Mouse (Mus musculus) heart, embryonic 14.5 days (tissue): ENCODE measurements around the gene Cd3g. TPM values are rescaled to one million over a fixed set of nuclear protein-coding genes. Genes with fewer than 3 reads are reported as not detected.

ENCODE experiments used
- ATAC-seq: fragments of 200-750 bp; cut with Nextera tagmentation; 2 replicates; pipeline ENCODE4 v1.8.0; 2017; ENCODE audit warnings: low read depth, moderate TSS enrichment; ENCODE audit not compliant: insufficient number of reproducible peaks, insufficient read depth, low FRiP score
- H3K27ac ChIP-seq, 2 experiments: fragments of 200-500 bp in 1 of 2; fragments of 300-500 bp in 1 of 2; sonication (generic) in 1 of 2; replicated peaks in 1 of 2; 2 replicates each; pipeline ENCODE4 v1.5.1; 2012 to 2014; ENCODE audit warnings: low read depth in 2 of 2, low read length in 2 of 2, control low read depth in 1 of 2, mild to moderate bottlenecking in 1 of 2, mixed read lengths in 1 of 2; ENCODE audit not compliant: control insufficient read depth in 1 of 2, insufficient read depth in 1 of 2
- H3K27me3 ChIP-seq: fragments of 300-500 bp; sonication (generic); 2 replicates; pipeline ENCODE4 v1.6.1; 2014; ENCODE audit warnings: mild to moderate bottlenecking, low read length, control low read depth; ENCODE audit not compliant: control insufficient read depth, insufficient read depth
- H3K36me3 ChIP-seq: fragments of 300-500 bp; sonication (generic); 2 replicates; pipeline ENCODE4 v1.6.1; 2014; ENCODE audit warnings: mild to moderate bottlenecking, control low read depth, low read length, mixed read lengths; ENCODE audit not compliant: control insufficient read depth, insufficient read depth
- H3K4me1 ChIP-seq, 2 experiments: fragments of 200-500 bp in 1 of 2; fragments of 300-500 bp in 1 of 2; sonication (generic) in 1 of 2; 2 replicates each; pipeline ENCODE4 v1.6.1; 2012 to 2014; ENCODE audit warnings: low read length in 2 of 2, control low read depth in 1 of 2, mixed read lengths in 1 of 2; ENCODE audit not compliant: control insufficient read depth in 2 of 2, insufficient read depth in 2 of 2
- H3K4me2 ChIP-seq: fragments of 300-500 bp; sonication (generic); 2 replicates; pipeline ENCODE4 v1.6.1; 2014; ENCODE audit warnings: mild to moderate bottlenecking, low read length
- H3K4me3 ChIP-seq, 2 experiments: fragments of 200-500 bp in 1 of 2; fragments of 300-500 bp in 1 of 2; sonication (generic) in 1 of 2; 2 replicates each; pipeline ENCODE4 v1.5.1; 2012 to 2014; ENCODE audit warnings: low read length in 2 of 2, mild to moderate bottlenecking in 2 of 2, control low read depth in 1 of 2, low read depth in 1 of 2, moderate library complexity in 1 of 2; ENCODE audit not compliant: control insufficient read depth in 1 of 2, insufficient read depth in 1 of 2
- H3K9ac ChIP-seq: fragments of 300-500 bp; sonication (generic); 2 replicates; pipeline ENCODE4 v1.6.1; 2014; ENCODE audit warnings: mild to moderate bottlenecking, low read length
- H3K9me3 ChIP-seq: fragments of 300-500 bp; sonication (generic); 2 replicates; pipeline ENCODE4 v1.6.1; 2016; ENCODE audit warnings: low read length, control low read depth; ENCODE audit not compliant: control insufficient read depth
- WGBS: fragments of 180-500 bp; shearing (Covaris S2); extraction: QIAGEN DNeasy Blood & Tissue Kit; methylation state at CpG from one replicate; pipeline ENCODE4 v1.1.7; 2014; 5-methylcytosine and 5-hydroxymethylcytosine counted together
- polyA plus RNA-seq: library from polyadenylated mRNA; unstranded; fragments of >200 nt; fragmentation: Nextera tagmentation; extraction: Ambion mirVana; gene quantifications from 2 replicates; pipeline ENCODE4 v1.2.1, GENCODE M21; 2014

Gene Cd3g
- polyA plus RNA-seq, 1 experiment from 2014 or later = 0.20 TPM

GRCm38 (mm10) chr9:45011291-45011690, 31.1 kb upstream of the Cd3g start:
- no peak overlapping the region for H3K4me3 ChIP-seq
- no peaks in the 10 kb centered on the region for H3K4me1 ChIP-seq
- H3K9ac ChIP-seq = no peak overlapping the region
- 36% methylated on average over 6 of the region's 6 CpGs for WGBS
- peaks cover 9% of the 10 kb centered on the region for H3K27me3 ChIP-seq
- no peaks in the 10 kb centered on the region for H3K36me3 ChIP-seq
- H3K27ac ChIP-seq = no peak overlapping the region
- no peak for ATAC-seq
- no peaks in the 10 kb centered on the region for H3K9me3 ChIP-seq
- no peak overlapping the region for H3K4me2 ChIP-seq

DNA sequence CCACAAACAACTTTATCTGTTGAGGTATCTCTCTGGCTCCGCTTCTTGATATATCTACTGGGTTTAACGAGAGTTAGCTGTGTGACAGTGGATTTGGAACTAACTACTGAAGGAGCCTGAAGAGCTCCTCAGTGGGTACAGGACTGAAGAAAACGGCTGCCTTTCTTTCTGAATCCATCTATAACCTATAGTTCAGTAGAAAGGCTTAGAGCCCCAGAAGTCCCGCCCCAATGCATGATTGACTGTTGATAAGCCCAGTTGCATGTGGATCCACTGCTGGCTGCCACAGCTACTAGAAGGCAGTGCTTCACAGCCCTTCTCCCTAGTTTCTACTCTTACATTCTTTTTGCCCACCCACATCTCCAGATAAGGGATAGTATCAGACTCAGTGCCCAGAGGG, 30.2 kb upstream of the Cd3g start:
- ATAC-seq = no peak
- Histone ChIP-seq H3K27me3 (peaks cover 9% of the 10 kb centered on the region), H3K27ac (no peak overlapping the region), H3K4me3 (no peak overlapping the region), H3K4me1 (no peaks in the 10 kb centered on the region), H3K36me3 (no peaks in the 10 kb centered on the region), H3K9me3 (no peaks in the 10 kb centered on the region), H3K4me2 (no peak overlapping the region), H3K9ac (no peak overlapping the region)
- WGBS = 66% methylated on average over 4 of the region's 4 CpGs

DNA sequence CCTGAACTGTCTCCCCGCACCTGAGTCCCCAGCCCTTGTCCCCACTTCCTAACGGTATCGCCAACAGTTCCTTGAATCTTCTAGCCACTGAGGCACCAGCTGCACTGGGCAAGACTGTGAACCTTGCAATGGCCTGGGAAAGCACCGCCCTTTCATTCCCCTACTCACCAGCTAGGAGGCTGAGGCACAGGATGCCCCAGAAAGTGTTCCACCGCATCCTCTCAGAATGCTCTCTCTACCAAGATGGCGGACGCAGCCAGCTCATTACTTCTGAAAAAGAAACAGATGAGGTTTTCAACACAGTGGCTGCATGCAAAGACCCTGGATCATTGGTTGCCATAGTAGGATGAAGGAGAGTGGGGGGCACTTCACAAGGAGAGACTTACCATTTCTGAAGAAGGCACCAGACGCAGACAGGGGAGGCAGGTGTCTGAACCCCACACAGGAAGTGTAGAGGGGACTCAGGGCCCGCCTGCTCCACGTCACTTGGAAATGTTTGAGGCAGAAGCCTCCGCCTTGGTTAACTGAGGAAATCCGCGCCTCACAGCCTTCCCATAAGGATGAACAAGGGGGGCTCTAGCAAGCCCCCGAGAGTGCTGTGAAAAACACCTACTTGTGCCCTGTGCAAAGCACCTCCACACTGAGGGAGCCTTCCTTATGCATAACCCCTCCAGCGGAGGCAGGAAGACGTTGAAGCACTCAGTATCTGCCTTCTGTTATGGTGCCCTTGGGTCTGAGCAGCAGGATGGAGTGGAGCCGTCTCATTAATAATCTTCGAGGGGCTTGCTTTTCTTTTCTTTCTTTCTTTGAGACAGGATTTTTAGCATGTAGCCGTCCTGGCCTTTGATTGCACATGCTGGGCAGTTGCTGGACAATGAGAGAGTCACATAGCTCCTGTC, 29.2 kb upstream of the Cd3g start, which contains the start of gene Cd3e:
TSS of gene Cd3e (minus strand) at position 448 of the 899 bp plus-strand sequence.
- no peaks in the 10 kb centered on the region for H3K4me1 ChIP-seq
- H3K27me3 ChIP-seq = peaks cover 9% of the 10 kb centered on the region
- H3K4me3 ChIP-seq = no peak within 1 kb of the TSS
- H3K4me2 ChIP-seq = no peak within 1 kb of the TSS
- no peak for ATAC-seq
- no peaks in the 10 kb centered on the region for H3K9me3 ChIP-seq
- H3K36me3 ChIP-seq = no peaks in the 10 kb centered on the region
- no peak within 1 kb of the TSS for H3K27ac ChIP-seq
- WGBS = 80% methylated on average over 19 of the region's 19 CpGs
- H3K9ac ChIP-seq = no peak within 1 kb of the TSS

- H3K9ac ChIP-seq = no peak overlapping the region
- ATAC-seq = no peak
- no peak overlapping the region for H3K27ac ChIP-seq
- WGBS = 72% methylated on average over 4 of the region's 4 CpGs
- peaks cover 10% of the 10 kb centered on the region for H3K27me3 ChIP-seq
- no peak overlapping the region for H3K4me3 ChIP-seq
- H3K9me3 ChIP-seq = no peaks in the 10 kb centered on the region
- H3K36me3 ChIP-seq = no peaks in the 10 kb centered on the region
- no peaks in the 10 kb centered on the region for H3K4me1 ChIP-seq
- no peak overlapping the region for H3K4me2 ChIP-seq
These were observed 28.1 kb upstream of the Cd3g start for GRCm38 (mm10) chr9:45008342-45008741.

GRCm38 (mm10) chr9:45007404-45007803, 27.2 kb upstream of the Cd3g start:
- ATAC-seq = no peak
- Histone ChIP-seq H3K4me1 (no peaks in the 10 kb centered on the region), H3K36me3 (no peaks in the 10 kb centered on the region), H3K9me3 (no peaks in the 10 kb centered on the region), H3K4me3 (no peak overlapping the region), H3K27ac (no peak overlapping the region), H3K27me3 (peaks cover 16% of the 10 kb centered on the region), H3K4me2 (no peak overlapping the region), H3K9ac (no peak overlapping the region)
- 70% methylated on average over 12 of the region's 12 CpGs for WGBS

GRCm38 (mm10) chr9:45000249-45000648, 20.0 kb upstream of the Cd3g start:
- Histone ChIP-seq H3K9ac (no peak overlapping the region), H3K4me3 (no peak overlapping the region), H3K36me3 (no peaks in the 10 kb centered on the region), H3K27ac (no peak overlapping the region), H3K4me1 (no peaks in the 10 kb centered on the region), H3K9me3 (no peaks in the 10 kb centered on the region), H3K4me2 (no peak overlapping the region), H3K27me3 (0 out of 2 replicates have a peak, but pooled peaks cover 8% of the 10 kb centered on the region)
- WGBS = 33% methylated on average over 3 of the region's 3 CpGs
- no peak for ATAC-seq

- 0 out of 2 replicates have a peak, but pooled peaks cover 8% of the 10 kb centered on the region for H3K27me3 ChIP-seq
- no peak overlapping the region for H3K9ac ChIP-seq
- ATAC-seq = no peak
- no peaks in the 10 kb centered on the region for H3K9me3 ChIP-seq
- no peaks in the 10 kb centered on the region for H3K4me1 ChIP-seq
- H3K36me3 ChIP-seq = no peaks in the 10 kb centered on the region
- 76% methylated on average over 5 of the region's 5 CpGs for WGBS
- H3K4me3 ChIP-seq = no peak overlapping the region
- H3K27ac ChIP-seq = no peak overlapping the region
- no peak overlapping the region for H3K4me2 ChIP-seq
These were observed 19.5 kb upstream of the Cd3g start for GRCm38 (mm10) chr9:44999776-45000175.
